Mouse (Mus musculus) hindbrain, postnatal 0 days (tissue): ENCODE measurements at regions not wholly inside any gene's neighbourhood (a gene's known extent, or its start where the extent isn't known, plus 50 kb on each side); places are given as distances from the start of the nearest gene placed in this dataset.

Experiments
- ATAC-seq: fragments of 200-750 bp; cut with Nextera tagmentation; 2 replicates; pipeline ENCODE4 v1.8.0; 2017; ENCODE audit warnings: mild to moderate bottlenecking, moderate TSS enrichment, moderate library complexity
- DNase-seq: peaks from one replicate; pipeline ENCODE4 v3.0.0-alpha.2; 2015; ENCODE audit warnings: low spot score
- H3K27ac ChIP-seq: fragments of 300-500 bp; sonication (generic); 2 replicates; pipeline ENCODE4 v1.5.1; 2014; ENCODE audit warnings: mild to moderate bottlenecking
- H3K27me3 ChIP-seq: fragments of 300-500 bp; sonication (generic); 2 replicates; pipeline ENCODE4 v1.6.1; 2014; ENCODE audit warnings: low read length, mixed read lengths; ENCODE audit not compliant: insufficient read depth
- H3K36me3 ChIP-seq: fragments of 300-500 bp; sonication (generic); 2 replicates; pipeline ENCODE4 v1.6.1; 2014; ENCODE audit warnings: low read length, mixed read lengths; ENCODE audit not compliant: insufficient read depth
- H3K4me1 ChIP-seq: fragments of 300-500 bp; sonication (generic); 2 replicates; pipeline ENCODE4 v1.6.1; 2014; ENCODE audit warnings: antibody characterized with exemption, low read length, mixed read lengths; ENCODE audit not compliant: insufficient read depth
- H3K4me2 ChIP-seq: fragments of 300-500 bp; sonication (generic); 2 replicates; pipeline ENCODE4 v1.6.1; 2014; ENCODE audit warnings: low read depth, mild to moderate bottlenecking, low read length, moderate library complexity, mixed read lengths
- H3K4me3 ChIP-seq: fragments of 300-500 bp; sonication (generic); 2 replicates; pipeline ENCODE4 v1.5.1; 2014; ENCODE audit warnings: low read length
- H3K9ac ChIP-seq: fragments of 300-500 bp; sonication (generic); replicated peaks from 2 replicates; pipeline ENCODE4 v1.6.1; 2014; ENCODE audit warnings: mild to moderate bottlenecking, low read length, moderate library complexity, mixed read lengths
- H3K9me3 ChIP-seq: fragments of 300-500 bp; sonication (generic); 2 replicates; pipeline ENCODE4 v1.6.1; 2016; ENCODE audit warnings: low read length, mixed read lengths
- CTCF ChIP-seq: IDR thresholded peaks from 2 replicates; pipeline ENCODE4 v1.5.1; 2016; ENCODE audit warnings: antibody characterized with exemption, control low read depth, low read depth
- WGBS: fragments of 180-500 bp; shearing (Covaris S2); extraction: QIAGEN DNeasy Blood & Tissue Kit; methylation state at CpG from one replicate; pipeline ENCODE4 v1.1.7; 2014; 5-methylcytosine and 5-hydroxymethylcytosine counted together

GRCm38 (mm10) chr15:40036181-40036580 lies 98.0 kb upstream of the 9330182O14Rik start:
- TF ChIP-seq CTCF: no peak
- Histone ChIP-seq H3K4me1 (no peaks in the 10 kb centered on the region), H3K27ac (no peak overlapping the region), H3K9ac (no peak overlapping the region), H3K27me3 (no peaks in the 10 kb centered on the region), H3K36me3 (no peaks in the 10 kb centered on the region), H3K4me2 (no peak overlapping the region), H3K4me3 (no peak overlapping the region), H3K9me3 (no peaks in the 10 kb centered on the region)
- DNase-seq (no peak), ATAC-seq (no peak)
- 82% methylated on average over 1 of the region's 1 CpGs for WGBS

GRCm38 (mm10) chr15:40037266-40037665 lies 96.9 kb upstream of the 9330182O14Rik start:
- H3K4me1 ChIP-seq: no peaks in the 10 kb centered on the region
- H3K9ac ChIP-seq: no peak overlapping the region
- no peak overlapping the region for H3K4me2 ChIP-seq
- no peaks in the 10 kb centered on the region for H3K27me3 ChIP-seq
- 81% methylated on average over 7 of the region's 7 CpGs for WGBS
- H3K27ac ChIP-seq: no peak overlapping the region
- H3K4me3 ChIP-seq: no peak overlapping the region
- ATAC-seq (no peak), DNase-seq (no peak)
- no peaks in the 10 kb centered on the region for H3K9me3 ChIP-seq
- H3K36me3 ChIP-seq: no peaks in the 10 kb centered on the region
- TF ChIP-seq CTCF: no peak

- DNase-seq (no peak), ATAC-seq (no peak)
- Histone ChIP-seq H3K9me3 (no peaks in the 10 kb centered on the region), H3K36me3 (no peaks in the 10 kb centered on the region), H3K4me2 (no peak overlapping the region), H3K4me1 (no peaks in the 10 kb centered on the region), H3K9ac (no peak overlapping the region), H3K27ac (no peak overlapping the region), H3K27me3 (no peaks in the 10 kb centered on the region), H3K4me3 (no peak overlapping the region)
- 52% methylated on average over 5 of the region's 5 CpGs for WGBS
- TF ChIP-seq CTCF: no peak
Measured at GRCm38 (mm10) chr15:40046219-40046618, 87.9 kb upstream of the 9330182O14Rik start.

- DNase-seq: no peak
- Histone ChIP-seq H3K4me2 (no peak overlapping the region), H3K27ac (no peak overlapping the region), H3K36me3 (no peaks in the 10 kb centered on the region), H3K27me3 (no peaks in the 10 kb centered on the region), H3K9me3 (no peaks in the 10 kb centered on the region), H3K9ac (no peak overlapping the region), H3K4me1 (no peaks in the 10 kb centered on the region), H3K4me3 (no peak overlapping the region)
- 68% methylated on average over 1 of the region's 1 CpGs for WGBS
- TF ChIP-seq CTCF: no peak
- ATAC-seq: no peak
Measured at GRCm38 (mm10) chr15:40047100-40047499, 87.1 kb upstream of the 9330182O14Rik start.

- no peak for DNase-seq
Measured at GRCm38 (mm10) chr15:40068051-40068450, 66.1 kb upstream of the 9330182O14Rik start.

GRCm38 (mm10) chr15:40075334-40075893 lies 58.8 kb upstream of the 9330182O14Rik start:
- Histone ChIP-seq H3K27ac (no peak overlapping the region), H3K4me2 (no peak overlapping the region), H3K9ac (no peak overlapping the region), H3K4me1 (no peaks in the 10 kb centered on the region), H3K27me3 (no peaks in the 10 kb centered on the region), H3K9me3 (no peaks in the 10 kb centered on the region), H3K36me3 (no peaks in the 10 kb centered on the region), H3K4me3 (no peak overlapping the region)
- 70% methylated on average over 3 of the region's 3 CpGs for WGBS
- ATAC-seq: no peak
- no peak for DNase-seq
- no peak for TF ChIP-seq CTCF

More at GRCm38 (mm10) chr15:40068051-40068450, 66.1 kb upstream of the 9330182O14Rik start:
- H3K27ac ChIP-seq: no peak overlapping the region
- no peak overlapping the region for H3K4me3 ChIP-seq
- no peak for TF ChIP-seq CTCF
- no peaks in the 10 kb centered on the region for H3K36me3 ChIP-seq
- no peaks in the 10 kb centered on the region for H3K4me1 ChIP-seq
- ATAC-seq: no peak
- no peaks in the 10 kb centered on the region for H3K27me3 ChIP-seq
- H3K9ac ChIP-seq: no peak overlapping the region
- no peaks in the 10 kb centered on the region for H3K9me3 ChIP-seq
- 91% methylated on average over 2 of the region's 2 CpGs for WGBS
- H3K4me2 ChIP-seq: no peak overlapping the region

- 87% methylated on average over 6 of the region's 6 CpGs for WGBS
- Histone ChIP-seq H3K9me3 (no peaks in the 10 kb centered on the region), H3K9ac (no peak overlapping the region), H3K27me3 (no peaks in the 10 kb centered on the region), H3K4me2 (no peak overlapping the region), H3K4me3 (no peak overlapping the region), H3K27ac (no peak overlapping the region), H3K4me1 (no peaks in the 10 kb centered on the region), H3K36me3 (no peaks in the 10 kb centered on the region)
- ATAC-seq (no peak), DNase-seq (no peak)
- no peak for TF ChIP-seq CTCF
Measured at GRCm38 (mm10) chr15:40079872-40080271, 54.3 kb upstream of the 9330182O14Rik start.
